Mouse (Mus musculus) heart, postnatal 0 days (tissue): ENCODE results near the gene Tex37. TPM values are rescaled to one million over a fixed set of nuclear protein-coding genes. Genes with fewer than 3 reads are reported as not detected.

Source experiments
- ATAC-seq: fragments of 200-750 bp; cut with Nextera tagmentation; 2 replicates; pipeline ENCODE4 v1.8.0; 2017; ENCODE audit warnings: low read depth, moderate number of reproducible peaks, moderate library complexity; ENCODE audit not compliant: insufficient read depth
- DNase-seq: peaks from one replicate; pipeline ENCODE4 v3.0.0-alpha.2; 2016; ENCODE audit warnings: low spot score
- H3K27ac ChIP-seq: fragments of 300-500 bp; sonication (generic); 2 replicates; pipeline ENCODE4 v1.5.1; 2014; ENCODE audit warnings: low read depth, mild to moderate bottlenecking
- H3K27me3 ChIP-seq: fragments of 300-500 bp; sonication (generic); 2 replicates; pipeline ENCODE4 v1.6.1; 2014; ENCODE audit warnings: low read length, mixed read lengths; ENCODE audit not compliant: control insufficient read depth, insufficient read depth
- H3K36me3 ChIP-seq: fragments of 300-500 bp; sonication (generic); replicated peaks from 2 replicates; pipeline ENCODE4 v1.6.1; 2014; ENCODE audit warnings: low read length, mixed read lengths; ENCODE audit not compliant: control insufficient read depth, insufficient read depth
- H3K4me1 ChIP-seq: fragments of 300-500 bp; sonication (generic); 2 replicates; pipeline ENCODE4 v1.6.1; 2014; ENCODE audit warnings: antibody characterized with exemption; ENCODE audit not compliant: control insufficient read depth, insufficient read depth
- H3K4me2 ChIP-seq: fragments of 300-500 bp; sonication (generic); 2 replicates; pipeline ENCODE4 v1.6.1; 2014; ENCODE audit warnings: low read depth, mild to moderate bottlenecking, low read length, moderate library complexity
- H3K4me3 ChIP-seq: fragments of 300-500 bp; sonication (generic); 2 replicates; pipeline ENCODE4 v1.5.1; 2014; ENCODE audit warnings: low read depth, low read length
- H3K9ac ChIP-seq: fragments of 300-500 bp; sonication (generic); replicated peaks from 2 replicates; pipeline ENCODE4 v1.6.1; 2014; ENCODE audit warnings: low read depth, low read length, mixed read lengths
- H3K9me3 ChIP-seq: fragments of 300-500 bp; sonication (generic); replicated peaks from 2 replicates; pipeline ENCODE4 v1.6.1; 2016; ENCODE audit warnings: low read length; ENCODE audit not compliant: control insufficient read depth
- CTCF ChIP-seq: IDR thresholded peaks from 2 replicates; pipeline ENCODE4 v1.5.1; 2016; ENCODE audit warnings: antibody characterized with exemption, control low read depth, low read depth
- EP300 ChIP-seq: IDR thresholded peaks from 2 replicates; pipeline ENCODE4 v1.6.1; 2016; ENCODE audit warnings: antibody characterized with exemption, low read depth
- WGBS: fragments of 180-500 bp; shearing (Covaris S2); extraction: QIAGEN DNeasy Blood & Tissue Kit; methylation state at CpG from one replicate; pipeline ENCODE4 v1.1.7; 2014; 5-methylcytosine and 5-hydroxymethylcytosine counted together
- polyA plus RNA-seq: library from polyadenylated mRNA; unstranded; fragments of >200 nt; fragmentation: Nextera tagmentation; extraction: Ambion mirVana; gene quantifications from 2 replicates; pipeline ENCODE4 v1.2.1, GENCODE M21; 2015
- total RNA-seq: library from RNA; depleted of rRNA; stranded (reverse); fragments of >200 nt; gene quantifications from 2 replicates; pipeline ENCODE4 v1.2.3, GENCODE M21; 2014; ENCODE audit warnings: low replicate concordance; rRNA removed

Gene Tex37
- total RNA-seq (not detected in 2 replicates), polyA plus RNA-seq (not detected in 2 replicates)

DNA sequence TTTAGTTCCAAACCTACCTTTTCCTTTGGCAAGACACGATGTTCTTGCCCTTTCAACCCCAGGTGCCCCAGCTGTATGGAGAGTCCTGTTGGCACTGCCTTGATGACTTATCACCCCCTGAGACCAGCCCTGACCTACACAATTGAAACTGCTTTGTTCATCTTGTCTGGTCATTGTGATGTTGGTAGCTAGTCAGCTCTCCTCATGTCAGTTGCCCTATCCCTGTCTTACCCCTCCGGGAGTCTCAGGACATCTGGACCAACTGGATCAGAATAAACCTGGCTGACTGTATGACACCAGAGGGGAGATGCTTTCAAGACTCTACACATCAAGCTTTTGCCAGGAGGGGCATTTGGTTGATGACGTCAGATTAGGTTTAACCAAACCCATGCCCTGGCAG, at the start of gene Tex37:
Gene Tex37 (minus strand): TSS at position 101 of the 400 bp plus-strand sequence.
- H3K36me3 ChIP-seq = no peaks in the 10 kb centered on the region
- no peak within 1 kb of the TSS for H3K27ac ChIP-seq
- 90% methylated on average over 3 of the region's 3 CpGs for WGBS
- no peak within 1 kb of the TSS for H3K4me2 ChIP-seq
- H3K9ac ChIP-seq = no peak within 1 kb of the TSS
- ATAC-seq (no peak), DNase-seq (no peak)
- no peaks in the 10 kb centered on the region for H3K9me3 ChIP-seq
- no peak within 1 kb of the TSS for H3K4me3 ChIP-seq
- peaks cover 5% of the 10 kb centered on the region; the same call in 1 of the 2 replicates for H3K27me3 ChIP-seq
- no peaks in the 10 kb centered on the region for H3K4me1 ChIP-seq
- TF ChIP-seq CTCF = no peak
- TF ChIP-seq EP300 = no peak

DNA sequence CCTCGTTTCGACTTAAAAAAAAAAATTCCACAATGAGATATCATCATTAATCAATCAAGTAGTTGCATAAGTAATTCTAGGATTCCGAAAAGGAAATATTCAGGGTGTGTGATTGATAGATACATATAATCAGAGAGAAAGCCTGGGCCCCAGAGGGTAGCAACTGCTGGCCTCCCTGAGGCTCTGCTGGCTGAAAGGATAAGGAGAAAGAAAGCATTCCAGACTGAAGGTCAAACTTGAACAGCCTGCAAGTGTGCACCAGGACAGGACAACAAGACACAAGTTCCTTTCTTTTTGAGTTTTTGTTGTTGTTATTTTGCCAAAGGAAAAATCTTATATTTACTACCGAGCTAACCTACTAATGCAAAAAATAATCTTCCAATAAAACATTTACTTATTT, 49.6 kb upstream of the Tex37 start:
- Histone ChIP-seq H3K27ac (no peak overlapping the region), H3K27me3 (0 out of 2 replicates have a peak, but pooled peaks cover 18% of the 10 kb centered on the region), H3K9ac (no peak overlapping the region), H3K4me3 (no peak overlapping the region), H3K4me2 (no peak overlapping the region), H3K4me1 (no peaks in the 10 kb centered on the region), H3K9me3 (no peaks in the 10 kb centered on the region), H3K36me3 (no peaks in the 10 kb centered on the region)
- ATAC-seq (no peak), DNase-seq (no peak)
- 61% methylated on average over 4 of the region's 4 CpGs for WGBS
- TF ChIP-seq CTCF (no peak), EP300 (no peak)

DNA sequence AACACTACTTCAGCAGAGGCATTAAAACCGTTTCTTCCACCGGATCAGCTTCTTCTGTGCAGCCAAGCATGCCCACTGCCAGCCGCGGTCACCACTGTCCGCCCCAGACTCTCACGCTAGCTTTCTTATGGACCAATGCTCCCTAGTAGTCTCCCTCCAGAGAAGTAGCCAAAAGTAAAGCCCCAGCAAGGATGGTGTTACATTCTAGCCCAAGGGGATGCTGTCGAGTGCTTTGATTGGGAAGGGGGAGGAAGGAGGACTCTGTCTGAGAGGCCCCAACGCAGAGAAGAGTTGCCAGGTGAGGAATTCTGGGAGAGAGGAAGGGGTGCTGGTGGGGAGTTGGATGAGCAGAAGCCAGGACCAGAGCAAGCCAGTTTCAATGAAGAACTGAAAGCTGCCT, 48.7 kb upstream of the Tex37 start:
- 6% methylated on average over 8 of the region's 8 CpGs for WGBS
- H3K4me2 ChIP-seq = no peak overlapping the region
- H3K27me3 ChIP-seq = 0 out of 2 replicates have a peak, but pooled peaks cover 23% of the 10 kb centered on the region
- H3K4me3 ChIP-seq = no peak overlapping the region
- no peak for DNase-seq
- H3K27ac ChIP-seq = no peak overlapping the region
- H3K4me1 ChIP-seq = no peaks in the 10 kb centered on the region
- no peak overlapping the region for H3K9ac ChIP-seq
- no peaks in the 10 kb centered on the region for H3K36me3 ChIP-seq
- no peaks in the 10 kb centered on the region for H3K9me3 ChIP-seq
- TF ChIP-seq EP300 (no peak), CTCF (no peak)
- no peak for ATAC-seq

DNA sequence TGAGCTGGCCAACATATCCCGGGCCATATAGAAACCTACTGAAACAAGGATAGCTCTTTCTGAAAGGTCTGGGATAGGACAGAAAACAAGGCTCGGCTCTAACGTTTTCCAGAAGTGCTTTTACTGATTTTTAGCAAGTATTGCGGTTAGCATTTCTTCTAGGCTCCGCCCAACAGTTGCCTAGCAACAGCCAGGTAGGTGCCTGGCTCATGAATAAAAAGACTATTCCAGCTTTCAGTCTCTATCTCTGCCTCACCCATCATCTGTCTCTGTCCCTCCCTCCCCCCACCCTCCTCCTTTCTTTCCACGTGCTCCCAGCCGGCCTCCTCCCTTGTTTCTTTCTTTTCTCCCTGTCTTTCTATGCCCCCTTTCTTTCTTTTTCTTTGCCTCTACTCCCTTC, 47.0 kb upstream of the Tex37 start:
- H3K4me3 ChIP-seq = no peak overlapping the region
- 33% methylated on average over 7 of the region's 7 CpGs for WGBS
- H3K27me3 ChIP-seq = peaks cover 29% of the 10 kb centered on the region
- H3K4me1 ChIP-seq = no peaks in the 10 kb centered on the region
- no peaks in the 10 kb centered on the region for H3K9me3 ChIP-seq
- no peak for DNase-seq
- H3K27ac ChIP-seq = no peak overlapping the region
- no peak for ATAC-seq
- no peak overlapping the region for H3K4me2 ChIP-seq
- H3K36me3 ChIP-seq = no peaks in the 10 kb centered on the region
- TF ChIP-seq EP300 = no peak
- no peak for TF ChIP-seq CTCF
- no peak overlapping the region for H3K9ac ChIP-seq

DNA sequence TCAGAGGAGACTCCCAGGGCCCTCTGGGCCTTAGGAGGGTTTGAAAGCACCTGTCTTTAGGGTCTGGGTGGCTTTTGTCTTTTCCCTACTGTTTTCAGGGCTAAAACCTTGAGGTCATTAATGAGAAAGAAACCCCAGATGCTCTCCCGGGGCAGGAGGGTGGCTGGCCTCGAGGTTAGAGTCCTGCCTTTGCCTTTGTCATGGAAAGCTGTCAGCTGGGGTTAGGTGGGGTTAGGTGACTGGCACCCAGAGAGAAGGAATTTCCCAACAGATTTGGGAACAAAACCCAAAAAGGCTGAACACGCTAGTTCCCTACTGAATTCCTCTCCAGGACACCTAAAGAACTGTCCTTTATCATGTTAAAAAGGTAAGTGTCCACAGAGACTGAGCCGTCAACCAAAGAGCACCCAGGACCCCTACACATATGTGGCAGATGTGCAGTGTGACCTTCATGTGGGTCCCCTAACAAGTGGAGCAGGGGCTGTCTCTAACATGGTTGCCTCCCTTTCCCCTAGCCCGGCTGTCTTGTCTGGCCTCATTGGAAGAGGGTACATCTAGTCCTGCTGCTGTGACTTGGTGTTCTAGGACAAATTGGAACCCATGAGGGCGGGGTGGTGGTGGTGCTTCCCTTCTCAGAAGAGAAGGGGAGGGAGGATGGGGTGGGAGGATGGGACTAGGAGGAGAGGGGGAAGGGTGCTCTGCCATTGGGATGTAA, 45.5 kb upstream of the Tex37 start:
- 48% methylated on average over 6 of the region's 6 CpGs for WGBS
- Histone ChIP-seq H3K27ac (no peak overlapping the region), H3K9ac (no peak overlapping the region), H3K9me3 (no peaks in the 10 kb centered on the region), H3K4me1 (no peaks in the 10 kb centered on the region), H3K4me3 (no peak overlapping the region), H3K36me3 (no peaks in the 10 kb centered on the region), H3K4me2 (no peak overlapping the region), H3K27me3 (peaks cover 43% of the 10 kb centered on the region)
- no peak for DNase-seq
- ATAC-seq = no peak
- TF ChIP-seq CTCF = no peak
- TF ChIP-seq EP300 = no peak
